Mouse (Mus musculus): ENCODE data around the gene 2010111I01Rik.
"Not testable (repeated sequence)": the region's sequence is repeated elsewhere in the genome, so short reads cannot be mapped to it uniquely, and the experiment has no call there.

Gene 2010111I01Rik

GRCm38 (mm10) chr13:63083139-63083538 is 118.4 kb downstream of the 2010111I01Rik start:
- not testable (repeated sequence) for DNase-seq

GRCm38 (mm10) chr13:63083663-63084062 is 119.0 kb downstream of the 2010111I01Rik start:
- DNase-seq: no peak

GRCm38 (mm10) chr13:63087865-63088683 is 123.4 kb downstream of the 2010111I01Rik start:
- no peak for DNase-seq

GRCm38 (mm10) chr13:63089513-63089912 is 124.8 kb downstream of the 2010111I01Rik start:
- DNase-seq: no peak

- peak; percentile 37 for DNase-seq
Measured at GRCm38 (mm10) chr13:63091246-63091645, 126.6 kb downstream of the 2010111I01Rik start.

- no peak for DNase-seq
Measured at GRCm38 (mm10) chr13:63092299-63092698, 127.6 kb downstream of the 2010111I01Rik start.

- no peak for DNase-seq
Measured at GRCm38 (mm10) chr13:63092874-63093273, 128.2 kb downstream of the 2010111I01Rik start.

GRCm38 (mm10) chr13:63093636-63094035 is 128.9 kb downstream of the 2010111I01Rik start:
- no peak for DNase-seq

- DNase-seq: peak; percentile 49
Measured at GRCm38 (mm10) chr13:63094317-63095131, 129.8 kb downstream of the 2010111I01Rik start.

GRCm38 (mm10) chr13:63096764-63097163 is 132.1 kb downstream of the 2010111I01Rik start:
- DNase-seq: no peak

GRCm38 (mm10) chr13:63097440-63097930 is 132.8 kb downstream of the 2010111I01Rik start:
- no peak for DNase-seq

- DNase-seq: no peak
Measured at GRCm38 (mm10) chr13:63101761-63102160, 137.1 kb downstream of the 2010111I01Rik start.

GRCm38 (mm10) chr13:63102848-63103585 is 138.3 kb downstream of the 2010111I01Rik start:
- DNase-seq: peak; percentile 19

GRCm38 (mm10) chr13:63106574-63106973 is 141.9 kb downstream of the 2010111I01Rik start:
- no peak for DNase-seq

- no peak for DNase-seq
Measured at GRCm38 (mm10) chr13:63108601-63109000, 143.9 kb downstream of the 2010111I01Rik start.

GRCm38 (mm10) chr13:63111297-63112042 is 146.8 kb downstream of the 2010111I01Rik start:
- DNase-seq: no peak

- DNase-seq: peak; percentile 20
Measured at GRCm38 (mm10) chr13:63112043-63112597, 147.4 kb downstream of the 2010111I01Rik start.

GRCm38 (mm10) chr13:63112598-63113372 is 148.1 kb downstream of the 2010111I01Rik start:
- peak; percentile 69 for DNase-seq

- no peak for DNase-seq
Measured at GRCm38 (mm10) chr13:63113881-63114301, 149.2 kb downstream of the 2010111I01Rik start.

- no peak for DNase-seq
Measured at GRCm38 (mm10) chr13:63115187-63115784, 150.6 kb downstream of the 2010111I01Rik start.

Measured in embryo, embryonic 11 days (tissue).